Mouse (Mus musculus) testis, postnatal 10 days (tissue): ENCODE data around the gene Cped1.
"Not testable (repeated sequence)": the region's sequence is repeated elsewhere in the genome, so short reads cannot be mapped to it uniquely, and the experiment has no call there.

ENCODE experiments used
- DNase-seq: peaks from one replicate; pipeline ENCODE4 v3.0.0; 2021; ENCODE audit warnings: low spot score

Gene Cped1

GRCm38 (mm10) chr6:22026761-22027594 lies 41.3 kb downstream of the Cped1 start:
- no peak for DNase-seq

- no peak for DNase-seq
Observed at GRCm38 (mm10) chr6:22027854-22028253, 42.1 kb downstream of the Cped1 start.

- no peak for DNase-seq
Observed at GRCm38 (mm10) chr6:22030381-22030780, 44.7 kb downstream of the Cped1 start.

- no peak for DNase-seq
Observed at GRCm38 (mm10) chr6:22033188-22033587, 47.5 kb downstream of the Cped1 start.

GRCm38 (mm10) chr6:22035408-22035807 lies 49.7 kb downstream of the Cped1 start:
- DNase-seq = no peak

DNA sequence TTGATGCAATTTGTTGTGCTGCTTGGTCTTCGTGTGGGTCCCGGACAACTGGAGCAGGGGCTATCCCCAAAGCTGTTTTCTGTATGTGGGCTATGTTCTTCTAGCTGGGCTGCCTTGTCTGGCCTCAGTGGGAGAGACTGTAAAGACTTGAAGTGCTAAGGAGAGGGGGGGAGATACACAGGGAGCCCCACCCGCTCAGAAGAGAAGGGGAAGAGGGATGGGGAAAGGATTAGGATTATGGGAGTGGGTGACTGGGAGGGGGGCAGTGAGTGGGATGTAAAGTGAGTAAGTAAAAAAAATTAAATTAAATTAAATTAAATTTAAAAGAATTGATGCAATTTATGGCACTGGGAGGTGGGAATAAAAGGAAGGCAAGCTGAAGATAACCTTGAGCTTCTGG lies 50.2 kb downstream of the Cped1 start:
- DNase-seq = no peak

DNA sequence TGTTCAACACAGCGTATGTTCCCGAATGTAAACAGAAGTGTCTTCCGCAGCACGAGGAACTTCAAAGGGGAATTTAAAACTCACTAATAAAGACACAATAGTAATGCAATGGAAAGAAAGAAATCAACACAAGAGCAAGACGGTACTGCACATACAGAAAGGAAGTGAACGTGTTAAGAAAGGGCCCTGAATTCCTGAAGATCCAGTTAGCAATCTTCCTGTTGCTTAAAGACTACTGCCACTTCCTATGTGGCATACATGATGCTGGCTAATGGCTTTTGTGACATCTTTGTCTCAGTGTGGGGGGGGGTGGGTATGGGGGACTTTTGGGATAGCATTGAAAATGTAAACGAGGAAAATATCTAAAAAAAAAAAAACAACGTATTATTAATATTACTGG lies 50.7 kb downstream of the Cped1 start:
- no peak for DNase-seq

DNA sequence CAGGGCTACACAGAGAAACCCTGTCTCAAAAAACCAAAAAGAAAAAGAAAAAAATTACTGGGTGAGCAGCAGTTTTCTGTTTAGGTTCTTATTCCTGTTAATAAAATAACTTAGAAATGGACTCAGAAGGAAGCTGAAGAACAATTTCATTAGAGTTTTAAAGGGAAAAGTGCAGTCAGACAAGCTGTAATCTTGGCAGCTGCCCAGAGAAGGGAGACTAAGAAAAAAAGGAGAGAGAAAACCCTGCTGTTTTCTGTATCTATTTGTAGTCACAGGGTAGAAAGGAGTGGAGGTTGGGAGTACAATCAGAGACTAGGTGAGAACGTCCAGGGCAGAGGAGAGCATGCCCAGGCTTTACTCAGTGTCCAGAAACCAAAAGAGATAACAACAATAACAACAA lies 51.2 kb downstream of the Cped1 start:
- DNase-seq = no peak

DNA sequence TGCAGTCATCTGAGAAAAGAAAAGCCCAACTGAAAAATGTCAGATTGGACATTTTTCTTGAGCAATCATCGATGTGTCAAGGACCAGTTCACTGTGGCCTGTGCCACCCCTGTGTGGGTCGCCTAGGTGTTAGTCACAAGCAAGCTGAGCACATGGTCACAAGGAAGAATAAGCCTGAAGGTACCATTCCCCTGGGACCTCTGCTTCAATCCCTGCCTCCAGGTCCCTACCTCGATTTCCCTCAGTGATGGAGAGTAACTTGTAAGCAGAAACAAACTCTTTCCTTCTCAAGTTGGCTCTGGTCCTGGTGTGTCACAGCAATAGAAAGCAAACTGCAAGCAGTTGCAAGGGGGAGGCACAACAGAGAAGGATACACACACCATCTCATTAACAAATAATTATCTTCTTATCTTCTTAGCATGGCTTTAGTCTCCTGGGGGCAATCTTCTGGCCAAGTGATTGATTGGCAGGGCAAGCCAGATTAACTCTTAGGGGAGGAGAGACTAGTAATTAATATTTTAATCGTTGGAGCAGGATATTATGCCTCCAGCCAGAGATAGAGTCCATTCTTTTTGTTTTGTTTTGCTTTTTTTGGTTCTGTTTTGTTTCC lies 51.8 kb downstream of the Cped1 start:
- no peak for DNase-seq

DNA sequence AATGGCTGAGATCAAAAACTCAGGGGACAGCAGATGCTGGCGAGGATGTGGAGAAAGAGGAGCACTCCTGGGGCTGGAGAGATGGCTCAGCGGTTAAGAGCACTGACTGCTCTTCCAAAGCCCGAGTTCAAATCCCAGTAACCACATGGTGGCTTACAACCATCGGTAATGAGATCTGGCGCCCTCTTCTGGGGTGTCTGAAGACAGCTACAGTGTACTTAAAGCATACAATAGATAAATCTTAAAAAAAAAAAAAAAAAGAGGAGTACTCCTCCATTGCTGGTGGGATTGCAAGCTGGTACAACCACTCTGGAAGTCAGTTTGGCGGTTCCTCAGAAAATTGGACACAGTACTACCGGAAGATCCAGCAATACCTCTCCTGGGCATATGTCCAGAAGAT lies 54.0 kb downstream of the Cped1 start:
- not testable (repeated sequence) for DNase-seq

- no peak for DNase-seq
Observed at GRCm38 (mm10) chr6:22044880-22045605, 59.3 kb downstream of the Cped1 start.

DNA sequence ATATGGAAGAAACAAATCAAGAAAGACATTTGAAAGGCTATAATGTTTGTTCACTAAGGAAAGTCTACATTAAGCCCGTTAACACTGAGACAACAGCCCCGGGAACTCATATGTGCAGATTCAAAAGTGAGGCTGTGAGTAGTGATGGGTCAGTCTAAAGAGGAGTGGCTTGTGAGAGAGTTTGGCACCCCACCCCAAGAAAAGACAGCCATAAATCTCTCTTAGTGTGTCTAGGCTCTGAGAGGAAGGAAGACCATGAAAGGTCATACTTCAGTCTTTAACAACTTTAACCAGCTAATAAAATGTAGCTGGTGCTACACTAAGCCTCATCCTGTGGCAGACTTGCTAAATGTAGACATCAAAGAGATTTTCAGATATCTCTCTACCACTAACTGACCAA lies 61.4 kb downstream of the Cped1 start:
- no peak for DNase-seq

- no peak for DNase-seq
Observed at GRCm38 (mm10) chr6:22049093-22049492, 63.4 kb downstream of the Cped1 start.

DNA sequence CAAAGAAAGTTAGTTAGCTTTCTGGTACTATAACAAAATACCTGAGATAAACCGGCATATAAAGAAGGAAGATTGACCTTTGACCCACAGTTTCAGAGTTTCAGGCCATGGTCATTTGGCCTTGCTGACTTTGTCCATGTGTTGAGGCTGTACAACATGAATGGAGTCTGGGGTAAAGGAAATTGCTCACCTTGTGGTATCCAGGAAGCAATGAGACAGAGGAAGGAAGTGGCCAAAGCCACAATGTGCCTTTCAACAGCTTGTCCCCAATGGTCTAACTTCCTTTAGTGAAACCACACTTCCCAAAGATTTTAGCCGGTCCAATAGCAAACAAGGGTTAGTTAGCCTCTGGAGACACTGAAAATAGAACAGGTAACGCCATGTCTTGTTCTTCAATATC lies 65.8 kb downstream of the Cped1 start:
- no peak for DNase-seq

- no peak for DNase-seq
Observed at GRCm38 (mm10) chr6:22053014-22053413, 67.3 kb downstream of the Cped1 start.

DNA sequence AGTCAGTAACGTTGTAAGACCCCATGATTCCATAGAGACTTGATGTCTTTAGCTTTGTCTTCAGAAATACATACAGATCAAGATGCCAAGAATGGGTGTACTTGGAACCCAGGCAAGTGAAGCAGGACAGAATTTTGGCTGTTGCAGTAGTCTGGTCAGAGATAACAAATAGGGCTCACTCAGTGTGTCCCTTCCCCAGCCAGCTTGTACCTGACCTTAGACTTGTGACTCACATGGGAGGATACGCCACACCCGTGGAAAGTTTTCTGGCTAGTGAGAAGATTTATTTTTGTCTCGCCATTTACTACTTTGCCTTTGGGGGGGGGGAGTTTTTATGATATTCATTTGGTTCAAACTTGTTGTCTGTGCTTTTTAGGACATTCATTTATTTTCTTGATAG lies 78.6 kb downstream of the Cped1 start:
- no peak for DNase-seq

DNA sequence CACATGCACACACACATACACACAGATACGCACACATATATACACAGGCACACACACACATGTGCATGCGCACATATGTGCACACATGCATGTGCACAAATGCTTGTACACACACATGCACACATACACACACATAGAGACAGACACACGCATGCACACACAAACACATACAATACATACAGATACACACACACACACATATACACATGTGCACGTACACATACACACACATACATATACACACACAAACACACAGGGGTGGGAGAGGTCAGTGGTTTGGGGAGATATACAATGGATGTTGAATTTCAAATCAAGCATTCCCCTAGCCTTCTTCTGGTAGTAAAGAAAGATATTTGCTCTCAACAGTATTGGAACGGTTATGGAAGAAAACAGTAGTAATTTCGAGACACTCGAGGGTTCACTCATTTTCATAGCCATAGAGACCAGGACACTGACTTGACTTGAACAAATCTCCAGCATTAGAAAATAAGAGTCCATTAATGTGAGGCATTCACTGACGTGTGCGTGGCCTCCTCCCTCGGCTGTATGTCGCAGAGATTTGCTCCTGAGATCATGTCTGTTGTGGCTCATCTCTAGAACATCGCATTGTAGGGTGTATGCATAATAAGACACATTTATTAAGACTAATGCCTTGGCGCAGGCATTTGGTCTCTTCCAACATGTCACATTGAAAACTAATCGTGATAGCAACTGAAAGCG lies 85.0 kb downstream of the Cped1 start:
- DNase-seq = no peak

DNA sequence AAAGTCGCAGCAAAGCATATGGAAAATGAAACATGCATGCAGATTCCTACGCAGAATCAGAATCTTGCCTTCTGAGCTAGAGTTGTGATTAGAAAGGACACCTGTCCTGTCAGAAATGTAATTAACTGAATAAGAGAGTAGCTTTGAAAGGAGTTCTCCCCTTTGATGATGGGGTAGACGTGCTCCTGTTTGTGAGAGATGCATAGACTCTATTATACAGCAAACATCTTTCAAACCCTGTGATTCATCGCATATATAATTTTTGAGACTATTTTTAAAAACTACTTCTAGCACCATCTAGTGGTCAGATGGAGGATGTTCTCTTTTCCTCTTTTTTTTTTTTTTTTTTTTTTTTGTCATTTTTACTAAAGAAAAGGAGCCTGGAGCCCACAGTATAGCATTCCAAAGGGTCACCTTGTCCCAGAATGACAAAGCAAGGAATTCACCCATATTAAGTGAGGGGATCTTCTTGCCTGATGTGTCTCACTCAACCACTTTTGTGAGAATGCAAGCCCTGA lies 85.7 kb downstream of the Cped1 start:
- no peak for DNase-seq

DNA sequence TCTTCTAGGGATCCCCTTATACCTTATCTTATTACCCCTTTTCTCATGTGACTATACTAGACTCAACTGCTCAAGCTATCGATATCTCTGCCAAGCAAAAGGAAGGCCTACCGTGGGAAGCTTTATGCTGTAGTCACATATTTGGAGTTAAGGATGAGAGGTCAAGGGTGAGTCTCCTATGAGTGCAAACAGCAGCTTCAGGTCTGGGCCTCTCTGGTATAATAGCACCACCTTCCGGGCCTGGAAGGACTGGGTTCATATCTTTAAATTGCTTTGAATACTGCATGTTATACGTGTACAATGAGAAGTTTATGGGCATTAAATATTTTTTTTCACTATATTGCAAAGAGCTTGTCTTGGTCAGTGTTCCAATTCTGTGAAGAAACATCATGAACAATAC lies 87.0 kb downstream of the Cped1 start:
- DNase-seq = no peak

- no peak for DNase-seq
Observed at GRCm38 (mm10) chr6:22074232-22075083, 88.7 kb downstream of the Cped1 start.

GRCm38 (mm10) chr6:22078686-22079264 lies 93.1 kb downstream of the Cped1 start:
- DNase-seq = no peak
